Mouse (Mus musculus) ES-E14 (cell line): ENCODE data around the gene Ube2o. TPM values are rescaled to one million over a fixed set of nuclear protein-coding genes. Genes with fewer than 3 reads are reported as not detected.

ENCODE experiments used
- DNase-seq: peaks from one replicate; pipeline ENCODE4 v3.0.0-alpha.2; 2013; ENCODE audit warnings: low read depth, low spot score
- H3K27ac ChIP-seq: 2 replicates; pipeline ENCODE4 v1.5.1; 2012; ENCODE audit warnings: low read depth, mild to moderate bottlenecking, low read length, moderate library complexity, mixed read lengths; ENCODE audit not compliant: poor library complexity, insufficient read depth, severe bottlenecking
- H3K36me3 ChIP-seq: 2 replicates; pipeline ENCODE4 v1.6.1; 2012; ENCODE audit warnings: mild to moderate bottlenecking, low read length, moderate library complexity, mixed read lengths; ENCODE audit not compliant: control insufficient read depth, poor library complexity, insufficient read depth, severe bottlenecking
- H3K4me1 ChIP-seq, 2 experiments: fragments of 150-350 bp in 1 of 2; sonication (generic) in 1 of 2; 2 replicates each; pipeline ENCODE4 v1.6.1; 2012; ENCODE audit warnings: low read length in 2 of 2, mild to moderate bottlenecking in 1 of 2, mixed read lengths in 1 of 2; ENCODE audit not compliant: control insufficient read depth in 2 of 2, insufficient read depth in 2 of 2, poor library complexity in 1 of 2
- H3K4me3 ChIP-seq, 2 experiments: fragments of 150-350 bp in 1 of 2; sonication (generic) in 1 of 2; 2 replicates each; pipeline ENCODE4 v1.5.1; 2012; ENCODE audit warnings: low read length in 2 of 2, low read depth in 1 of 2, mild to moderate bottlenecking in 1 of 2, mixed read lengths in 1 of 2; ENCODE audit not compliant: insufficient read depth in 1 of 2, poor library complexity in 1 of 2, severe bottlenecking in 1 of 2
- H3K9ac ChIP-seq: 2 replicates; pipeline ENCODE4 v1.6.1; 2012; ENCODE audit warnings: low read depth, mild to moderate bottlenecking, low read length, mixed read lengths; ENCODE audit not compliant: poor library complexity, insufficient read depth, severe bottlenecking
- H3K9me3 ChIP-seq: fragments of 150-350 bp; sonication (generic); 2 replicates; pipeline ENCODE4 v1.6.1; 2012; ENCODE audit warnings: low read depth, mild to moderate bottlenecking, low read length; ENCODE audit not compliant: control insufficient read depth, insufficient read depth
- CHD2 ChIP-seq: IDR thresholded peaks from 2 replicates; pipeline ENCODE4 v1.6.1; 2014; ENCODE audit warnings: mild to moderate bottlenecking, low read depth, low read length, inconsistent platforms
- HCFC1 ChIP-seq: IDR thresholded peaks from 2 replicates; pipeline ENCODE4 v1.6.1; 2012; ENCODE audit warnings: low read length, inconsistent platforms, borderline replicate concordance; ENCODE audit not compliant: insufficient read depth
- MAFK ChIP-seq: IDR thresholded peaks from 2 replicates; pipeline ENCODE4 v1.6.1; 2014; ENCODE audit warnings: mild to moderate bottlenecking, low read depth, low read length, inconsistent platforms; ENCODE audit not compliant: insufficient read depth
- ZC3H11A ChIP-seq: IDR thresholded peaks from 2 replicates; pipeline ENCODE4 v1.6.1; 2012; ENCODE audit warnings: low read depth, mild to moderate bottlenecking, inconsistent platforms, low read length, borderline replicate concordance
- ZNF384 ChIP-seq: IDR thresholded peaks from 2 replicates; pipeline ENCODE4 v1.6.1; 2012; ENCODE audit warnings: low read depth, low read length, inconsistent platforms
- in situ Hi-C, 2 experiments: fragments of 600-800 bp; cut with MboI; formaldehyde crosslinking; loops; one replicate each; pipeline ENCODE4 v1.15.1; 2025; ENCODE audit warnings: low sequenced_read_pairs in 2 of 2, inconsistent platforms in 1 of 2; ENCODE audit not compliant: unreplicated experiment in 2 of 2
- total RNA-seq: library from RNA; depleted of rRNA; stranded (reverse); fragments of 300-350 nt; gene quantifications from 2 replicates; pipeline ENCODE4 v1.2.3, GENCODE M21; 2012

Gene Ube2o
- total RNA-seq, 1 experiment: 45.2 TPM

- no peak for TF ChIP-seq ZNF384
- TF ChIP-seq ZC3H11A: no peak
- no peak for TF ChIP-seq MAFK
- no peak for TF ChIP-seq CHD2
- TF ChIP-seq HCFC1: no peak
- H3K27ac ChIP-seq: no peak overlapping the region
- H3K4me1 ChIP-seq: peaks cover 4 to 20% of the 10 kb centered on the region in 2 experiments
- in situ Hi-C loops: no loop called here
- H3K9me3 ChIP-seq: no peaks in the 10 kb centered on the region
- no peak for DNase-seq
- H3K9ac ChIP-seq: no peak overlapping the region
- no peak overlapping the region for H3K4me3 ChIP-seq
- peaks cover 9% of the 10 kb centered on the region; the same call in 1 of the 2 replicates for H3K36me3 ChIP-seq
Observed at GRCm38 (mm10) chr11:116570821-116571220, 10.4 kb downstream of the Ube2o start.

GRCm38 (mm10) chr11:116567531-116567930 is 13.7 kb downstream of the Ube2o start:
- DNase-seq: no peak
- no peak overlapping the region for H3K4me3 ChIP-seq
- H3K9ac ChIP-seq: no peak overlapping the region
- no peak for TF ChIP-seq MAFK
- TF ChIP-seq ZNF384: no peak
- TF ChIP-seq CHD2: no peak
- no peak for TF ChIP-seq HCFC1
- no peak for TF ChIP-seq ZC3H11A
- in situ Hi-C loops: no loop called here
- H3K36me3 ChIP-seq: peaks cover 6% of the 10 kb centered on the region; the same call in 1 of the 2 replicates
- H3K4me1 ChIP-seq: peaks cover 0 to 3% of the 10 kb centered on the region in 2 experiments; a peak in 1 of 4 replicates
- no peak overlapping the region for H3K27ac ChIP-seq
- H3K9me3 ChIP-seq: no peaks in the 10 kb centered on the region

GRCm38 (mm10) chr11:116565283-116566041 is 15.8 kb downstream of the Ube2o start:
- no peak for DNase-seq
- no peaks in the 10 kb centered on the region for H3K9me3 ChIP-seq
- in situ Hi-C loops: no loop called here
- 0 out of 2 replicates have a peak, but pooled peaks cover 2% of the 10 kb centered on the region for H3K36me3 ChIP-seq
- H3K4me1 ChIP-seq: peaks cover 0 to 2% of the 10 kb centered on the region in 2 experiments; a peak in 1 of 4 replicates
- no peak overlapping the region for H3K27ac ChIP-seq
- no peak overlapping the region for H3K9ac ChIP-seq
- TF ChIP-seq ZC3H11A: no peak
- H3K4me3 ChIP-seq: no peak overlapping the region

GRCm38 (mm10) chr11:116556308-116556707 is 24.9 kb downstream of the Ube2o start:
- Histone ChIP-seq H3K27ac (no peak overlapping the region), H3K9me3 (no peaks in the 10 kb centered on the region), H3K4me1 (peaks cover 0 to 2% of the 10 kb centered on the region in 2 experiments; a peak in 1 of 4 replicates), H3K9ac (no peak overlapping the region), H3K36me3 (no peaks in the 10 kb centered on the region), H3K4me3 (no peak overlapping the region)
- DNase-seq: no peak
- no peak for TF ChIP-seq CHD2
- in situ Hi-C loops: no loop called here

- no peak overlapping the region for H3K9ac ChIP-seq
- H3K4me3 ChIP-seq: no peak overlapping the region
- no peak for DNase-seq
- in situ Hi-C loops: no loop called here
- no peak overlapping the region; the same call in 1 of the 2 replicates for H3K27ac ChIP-seq
- no peaks in the 10 kb centered on the region for H3K9me3 ChIP-seq
- H3K4me1 ChIP-seq: peaks cover 0 to 2% of the 10 kb centered on the region in 2 experiments; a peak in 1 of 4 replicates
- TF ChIP-seq MAFK: no peak
- no peak for TF ChIP-seq ZNF384
- no peak for TF ChIP-seq HCFC1
- TF ChIP-seq ZC3H11A: no peak
- TF ChIP-seq CHD2: no peak
- no peaks in the 10 kb centered on the region for H3K36me3 ChIP-seq
Observed at GRCm38 (mm10) chr11:116555572-116555971, 25.7 kb downstream of the Ube2o start.
